Mouse (Mus musculus) liver, adult 2 months (tissue): ENCODE measurements around the gene Il6st.

ENCODE experiments used
- CTCF ChIP-seq: fragments of 200-500 bp; IDR thresholded peaks from 2 replicates; pipeline ENCODE4 v1.5.1; 2011; ENCODE audit warnings: low read depth, low read length, control low read depth
- POLR2A ChIP-seq: fragments of 200-500 bp; IDR thresholded peaks from 2 replicates; pipeline ENCODE4 v1.6.1; 2011; ENCODE audit warnings: low read length, control low read depth; ENCODE audit not compliant: insufficient read depth; ENCODE audit errors: extremely low read depth

DNA sequence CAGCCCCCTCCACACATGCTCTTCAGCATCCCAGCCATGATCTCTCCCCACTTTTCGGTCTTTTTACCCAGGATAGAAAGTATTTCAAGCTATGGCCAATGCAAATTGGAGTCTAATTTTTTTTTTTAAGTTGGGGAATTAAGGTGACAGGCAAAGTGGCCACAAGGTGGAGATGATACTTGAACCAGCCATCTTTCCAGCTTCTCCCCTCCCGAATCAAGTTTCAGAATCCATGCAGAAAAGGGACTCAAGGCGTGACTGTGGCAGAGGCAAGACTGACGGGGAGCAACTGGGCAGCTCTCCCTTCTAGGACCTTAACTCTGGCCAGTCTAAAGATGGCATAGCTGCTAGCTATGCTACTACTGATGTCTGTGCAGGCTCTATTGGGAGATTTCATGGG lies 5.9 kb upstream of the Il6st start:
- no peak for TF ChIP-seq CTCF
- TF ChIP-seq POLR2A, result no peak
